Mouse (Mus musculus): Measurements from ENCODE around the gene Golga5.
"Not testable (repeated sequence)": the region's sequence is repeated elsewhere in the genome, so short reads cannot be mapped to it uniquely, and the experiment has no call there.

Gene Golga5

GRCm38 (mm10) chr12:102451126-102451851 lies 17.6 kb upstream of the Golga5 start:
- DNase-seq, result no peak

- DNase-seq, result no peak
These were observed 15.4 kb upstream of the Golga5 start for GRCm38 (mm10) chr12:102453581-102453980.

- no peak for DNase-seq
These were observed 12.3 kb upstream of the Golga5 start for GRCm38 (mm10) chr12:102456467-102457193.

- no peak for DNase-seq
These were observed 8.9 kb upstream of the Golga5 start for GRCm38 (mm10) chr12:102460014-102460413.

- DNase-seq, result no peak
These were observed 7.8 kb upstream of the Golga5 start for GRCm38 (mm10) chr12:102461177-102461576.

- no peak for DNase-seq
These were observed 4.3 kb upstream of the Golga5 start for GRCm38 (mm10) chr12:102464650-102465049.

- no peak for DNase-seq
These were observed 799 bp upstream of the Golga5 start for GRCm38 (mm10) chr12:102468136-102468535.

- DNase-seq, result no peak
These were observed 5.5 kb downstream of the Golga5 start for GRCm38 (mm10) chr12:102474411-102474810.

GRCm38 (mm10) chr12:102480481-102480880 lies 11.5 kb downstream of the Golga5 start:
- no peak for DNase-seq

GRCm38 (mm10) chr12:102484946-102485345 lies 16.0 kb downstream of the Golga5 start:
- no peak for DNase-seq

GRCm38 (mm10) chr12:102491911-102492310 lies 23.0 kb downstream of the Golga5 start:
- DNase-seq, result no peak

- DNase-seq, result not testable (repeated sequence)
These were observed 26.8 kb downstream of the Golga5 start for GRCm38 (mm10) chr12:102495754-102496153.

- no peak for DNase-seq
These were observed 29.0 kb downstream of the Golga5 start for GRCm38 (mm10) chr12:102497905-102498304.

GRCm38 (mm10) chr12:102498726-102499125 lies 29.8 kb downstream of the Golga5 start:
- DNase-seq, result peak; percentile 34

GRCm38 (mm10) chr12:102499210-102499609 lies 30.3 kb downstream of the Golga5 start:
- DNase-seq, result no peak

- peak; percentile 22 for DNase-seq
These were observed 30.8 kb downstream of the Golga5 start for GRCm38 (mm10) chr12:102499723-102500122.

GRCm38 (mm10) chr12:102501038-102501437 lies 32.1 kb downstream of the Golga5 start:
- DNase-seq, result no peak

- no peak for DNase-seq
These were observed 33.1 kb downstream of the Golga5 start for GRCm38 (mm10) chr12:102501848-102502595.

- DNase-seq, result no peak
These were observed 36.3 kb downstream of the Golga5 start for GRCm38 (mm10) chr12:102505131-102505713.

GRCm38 (mm10) chr12:102505949-102506348 lies 37.0 kb downstream of the Golga5 start:
- DNase-seq, result no peak

- DNase-seq, result no peak
These were observed 42.4 kb downstream of the Golga5 start for GRCm38 (mm10) chr12:102511363-102511762.

GRCm38 (mm10) chr12:102514151-102514550 lies 45.2 kb downstream of the Golga5 start:
- DNase-seq, result no peak

GRCm38 (mm10) chr12:102514751-102515150 lies 45.8 kb downstream of the Golga5 start:
- DNase-seq, result no peak
